Mouse (Mus musculus) spleen, postnatal 10 days (tissue): ENCODE measurements around the gene Olfr720.

Experiments used
- DNase-seq, 2 experiments: peaks; one replicate each; pipeline ENCODE4 v3.0.0; 2021 to 2022; ENCODE audit warnings: low spot score in 2 of 2

Gene Olfr720

GRCm38 (mm10) chr14:14186738-14187137 lies at the start of gene Olfr720:
Olfr720 (minus strand) TSS chr14:14186838.
- no peak for DNase-seq
